Mouse (Mus musculus): Measurements from ENCODE around the gene Slc6a8. TPM values are rescaled to one million over a fixed set of nuclear protein-coding genes. Genes with fewer than 3 reads are reported as not detected.

Slc6a8 gene
- total and polyA plus RNA-seq, 2 experiments: 1.0 to 5.2 TPM

GRCm38 (mm10) chrX:73730908-73731307 lies 58.0 kb downstream of the Slc6a8 start:
- WGBS: 19% methylated on average over 1 of the region's 1 CpGs
- no peak overlapping the region for H3K4me3 ChIP-seq (ENCODE audit: insufficient read depth, low read depth, low read length)
- TF ChIP-seq POLR2A (IDR thresholded peaks at IDR 0.05; ENCODE audit: extremely low read depth, insufficient read depth, low read length) (no peak), CTCF (IDR thresholded peaks at IDR 0.05; ENCODE audit: low read depth, low read length) (no peak)
- H3K9ac ChIP-seq (ENCODE audit: low read depth, low read length): no peak overlapping the region
- H3K4me1 ChIP-seq (ENCODE audit: control insufficient read depth, insufficient read depth, low read length): no peaks in the 10 kb centered on the region
- peaks cover 14% of the 10 kb centered on the region; the same call in 1 of the 2 replicates for H3K36me3 ChIP-seq (ENCODE audit: control insufficient read depth, insufficient read depth, low read length)
- no peak overlapping the region for H3K27ac ChIP-seq (replicated peaks; ENCODE audit: insufficient read depth, low read depth, low read length)
- H3K27me3 ChIP-seq (ENCODE audit: control insufficient read depth, insufficient read depth, low read length): no peaks in the 10 kb centered on the region
- H3K79me2 ChIP-seq (ENCODE audit: control insufficient read depth, insufficient read depth, low read length): no peaks in the 10 kb centered on the region
- peak; percentile 57 for DNase-seq (ENCODE audit: extremely low read depth, low read depth, low spot score)

Other genes with a start within 250 kb of the Slc6a8 start
- gene Trex2, start 237.8 kb upstream of the Slc6a8 start, total RNA-seq (2014; rRNA removed): not detected in 2 replicates
- gene Trex2, start 237.8 kb upstream of the Slc6a8 start, polyA plus RNA-seq (2012; rRNA removed): not detected in 2 replicates
- 12.9 and 15.5 TPM in 2 replicates for gene Haus7, start 214.1 kb upstream of the Slc6a8 start, total RNA-seq (2014; rRNA removed)
- gene Haus7, start 214.1 kb upstream of the Slc6a8 start, polyA plus RNA-seq (2012; rRNA removed): 11.2 and 12.8 TPM in 2 replicates
- 27.1 and 47.0 TPM in 2 replicates for gene Bgn, start 189.5 kb upstream of the Slc6a8 start, total RNA-seq (2014; rRNA removed)
- 71.9 and 78.9 TPM in 2 replicates for gene Bgn, start 189.5 kb upstream of the Slc6a8 start, polyA plus RNA-seq (2012; rRNA removed)
- 0.07 TPM in 1 of 2 replicates, not detected in the other for gene Atp2b3, start 170.1 kb upstream of the Slc6a8 start, total RNA-seq (2014; rRNA removed)
- not detected in 2 replicates for gene Atp2b3, start 170.1 kb upstream of the Slc6a8 start, polyA plus RNA-seq (2012; rRNA removed)
- 0.07 TPM in 1 of 2 replicates, not detected in the other for gene Dusp9, start 33.7 kb upstream of the Slc6a8 start, total RNA-seq (2014; rRNA removed)
- 0.04 TPM in 1 of 2 replicates, not detected in the other for gene Dusp9, start 33.7 kb upstream of the Slc6a8 start, polyA plus RNA-seq (2012; rRNA removed)
- gene Pnck, start 13.0 kb upstream of the Slc6a8 start, total RNA-seq (2014; rRNA removed): not detected in 2 replicates
- gene Pnck, start 13.0 kb upstream of the Slc6a8 start, polyA plus RNA-seq (2012; rRNA removed): 0.07 TPM in 1 of 2 replicates, not detected in the other
- gene Bcap31, start 43.0 kb downstream of the Slc6a8 start, total RNA-seq (2014; rRNA removed): 154 and 168 TPM in 2 replicates
- gene Bcap31, start 43.0 kb downstream of the Slc6a8 start, polyA plus RNA-seq (2012; rRNA removed): 69.8 and 85.5 TPM in 2 replicates
- gene Abcd1, start 43.4 kb downstream of the Slc6a8 start, total RNA-seq (2014; rRNA removed): 8.6 and 9.3 TPM in 2 replicates
- 24.3 and 26.2 TPM in 2 replicates for gene Abcd1, start 43.4 kb downstream of the Slc6a8 start, polyA plus RNA-seq (2012; rRNA removed)
- 0.07 and 0.09 TPM in 2 replicates for gene Plxnb3, start 83.9 kb downstream of the Slc6a8 start, total RNA-seq (2014; rRNA removed)
- 0.15 and 0.20 TPM in 2 replicates for gene Plxnb3, start 83.9 kb downstream of the Slc6a8 start, polyA plus RNA-seq (2012; rRNA removed)
- 0.27 TPM in 1 of 2 replicates, not detected in the other for gene Srpk3, start 101.3 kb downstream of the Slc6a8 start, total RNA-seq (2014; rRNA removed)
- 0.16 and 0.72 TPM in 2 replicates for gene Srpk3, start 101.3 kb downstream of the Slc6a8 start, polyA plus RNA-seq (2012; rRNA removed)
- 81.1 and 84.7 TPM in 2 replicates for gene Idh3g, start 113.7 kb downstream of the Slc6a8 start, total RNA-seq (2014; rRNA removed)
- gene Idh3g, start 113.7 kb downstream of the Slc6a8 start, polyA plus RNA-seq (2012; rRNA removed): 130 and 161 TPM in 2 replicates
- gene Ssr4, start 113.9 kb downstream of the Slc6a8 start, total RNA-seq (2014; rRNA removed): 179 and 195 TPM in 2 replicates
- 309 and 426 TPM in 2 replicates for gene Ssr4, start 113.9 kb downstream of the Slc6a8 start, polyA plus RNA-seq (2012; rRNA removed)
- 0.09 and 0.20 TPM in 2 replicates for gene Pdzd4, start 151.8 kb downstream of the Slc6a8 start, total RNA-seq (2014; rRNA removed)
- gene Pdzd4, start 151.8 kb downstream of the Slc6a8 start, polyA plus RNA-seq (2012; rRNA removed): 0.09 and 0.16 TPM in 2 replicates
- gene Avpr2, start 219.0 kb downstream of the Slc6a8 start, total RNA-seq (2014; rRNA removed): not detected in 2 replicates
- gene Avpr2, start 219.0 kb downstream of the Slc6a8 start, polyA plus RNA-seq (2012; rRNA removed): not detected in 2 replicates
- 0.09 and 0.47 TPM in 2 replicates for gene L1cam, start 223.0 kb downstream of the Slc6a8 start, total RNA-seq (2014; rRNA removed)
- 0.06 and 0.17 TPM in 2 replicates for gene L1cam, start 223.0 kb downstream of the Slc6a8 start, polyA plus RNA-seq (2012; rRNA removed)
- gene Arhgap4, start 248.7 kb downstream of the Slc6a8 start, total RNA-seq (2014; rRNA removed): 3.4 and 3.6 TPM in 2 replicates
- gene Arhgap4, start 248.7 kb downstream of the Slc6a8 start, polyA plus RNA-seq (2012; rRNA removed): 4.8 and 8.6 TPM in 2 replicates
- 44.6 and 46.8 TPM in 2 replicates for gene Naa10, start 248.8 kb downstream of the Slc6a8 start, total RNA-seq (2014; rRNA removed)
- 51.7 and 55.9 TPM in 2 replicates for gene Naa10, start 248.8 kb downstream of the Slc6a8 start, polyA plus RNA-seq (2012; rRNA removed)

Measured in liver, adult 2 months (tissue).